Mouse (Mus musculus) large intestine, adult 2 months (tissue): ENCODE data around the gene Pax5. TPM values are rescaled to one million over a fixed set of nuclear protein-coding genes. Genes with fewer than 3 reads are reported as not detected.

Source experiments
- DNase-seq: peaks from one replicate; pipeline ENCODE4 v3.0.0-alpha.2; 2012; ENCODE audit warnings: low read depth, low spot score
- WGBS: fragments of 180-500 bp; shearing (Covaris S2); methylation state at CpG from one replicate; pipeline ENCODE4 v1.1.7; 2018; 5-methylcytosine and 5-hydroxymethylcytosine counted together
- polyA plus RNA-seq: library from polyadenylated mRNA; depleted of rRNA; stranded (reverse); fragments of >200 nt; gene quantifications from 2 replicates; pipeline ENCODE4 v1.2.3, GENCODE M21; 2012

Pax5 gene
- polyA plus RNA-seq, 1 experiment: 5.4 TPM

DNA sequence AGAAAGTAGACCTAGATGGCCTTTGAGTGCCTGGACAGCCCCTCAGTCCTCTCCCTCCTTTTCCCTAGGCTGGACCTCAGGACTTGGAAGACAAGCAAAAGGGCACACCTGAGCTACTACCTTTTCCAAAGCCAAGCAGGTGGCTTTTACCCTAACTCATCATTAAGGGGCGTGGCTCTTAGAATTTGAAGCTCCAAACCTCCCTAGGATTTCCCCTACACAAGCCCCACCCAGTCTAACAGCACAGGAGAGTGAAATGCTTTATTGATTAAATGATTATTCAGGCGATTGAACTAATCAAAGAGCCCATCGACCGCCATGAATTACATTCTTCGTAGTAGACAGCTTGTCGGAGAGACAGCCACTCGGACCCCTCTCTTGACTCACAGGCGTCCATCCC is 2.0 kb downstream of the Pax5 start:
- no peak for DNase-seq
- 48% methylated on average over 8 of the region's 8 CpGs for WGBS

DNA sequence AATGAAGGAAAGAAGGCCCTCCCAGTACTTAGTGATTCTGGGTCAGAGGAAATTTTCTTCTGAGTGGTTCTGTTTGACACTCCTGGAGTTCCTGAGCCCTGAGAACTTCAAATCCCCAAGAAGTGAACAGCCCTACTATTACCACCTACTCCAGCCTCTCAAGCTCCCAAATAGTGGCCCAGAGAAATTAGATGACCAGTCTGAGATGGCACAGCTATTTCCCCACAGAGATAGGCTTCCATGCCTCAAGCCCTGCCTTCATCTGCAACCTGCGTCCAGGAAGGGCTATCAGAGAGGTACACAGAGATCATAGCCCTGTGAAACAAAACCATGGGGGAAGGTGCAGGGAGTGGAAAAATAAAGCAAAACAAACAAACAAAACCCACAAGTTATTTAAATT is 3.4 kb downstream of the Pax5 start:
- 17% methylated on average over 1 of the region's 1 CpGs for WGBS

GRCm38 (mm10) chr4:44705967-44706366 is 4.3 kb downstream of the Pax5 start:
- no peak for DNase-seq
- 9% methylated on average over 7 of the region's 7 CpGs for WGBS

More for the DNA sequence above, 3.4 kb downstream of the Pax5 start:
- DNase-seq: no peak

DNA sequence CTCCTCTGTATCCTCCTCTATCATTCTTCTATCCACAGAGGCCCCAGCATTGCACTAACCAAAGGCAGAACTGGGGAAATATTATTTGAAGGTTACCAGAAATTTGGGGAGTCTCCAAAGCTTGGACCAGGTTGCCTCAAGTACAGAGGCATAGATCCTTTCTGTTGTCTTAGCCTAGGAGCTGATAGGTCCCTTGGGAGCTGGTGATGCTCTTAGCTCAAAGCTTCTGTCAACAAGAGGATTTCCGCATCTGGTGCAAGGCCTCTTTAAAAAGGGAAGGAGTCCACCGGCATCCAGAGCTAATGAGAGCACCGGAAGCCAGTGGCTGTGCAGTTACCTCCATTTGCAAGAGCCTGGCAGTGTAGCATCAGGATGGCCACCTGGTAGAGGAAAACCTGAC is 5.1 kb downstream of the Pax5 start:
- DNase-seq: no peak
- WGBS: 9% methylated on average over 3 of the region's 3 CpGs

DNA sequence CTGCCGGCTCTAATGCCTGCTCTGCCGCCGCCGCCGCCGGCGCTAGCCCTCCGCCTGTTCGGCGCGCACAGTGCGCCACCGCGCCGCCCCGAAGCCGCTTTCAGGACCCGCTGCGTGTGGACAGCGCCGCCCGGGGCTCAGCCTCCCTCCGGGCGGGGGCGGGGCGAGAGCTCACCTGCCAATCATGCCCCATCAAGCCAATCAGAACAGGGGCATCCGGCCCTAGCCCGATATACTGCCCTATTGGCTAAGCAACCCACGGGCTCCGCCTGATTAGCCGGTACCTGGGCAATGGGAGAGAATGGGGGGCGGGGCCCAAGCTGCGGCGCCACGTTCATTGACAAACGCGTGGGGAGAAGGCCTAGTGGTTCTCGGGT is 5.9 kb downstream of the Pax5 start:
- no peak for DNase-seq
- under 1% methylated on average over 38 of the region's 38 CpGs for WGBS

DNA sequence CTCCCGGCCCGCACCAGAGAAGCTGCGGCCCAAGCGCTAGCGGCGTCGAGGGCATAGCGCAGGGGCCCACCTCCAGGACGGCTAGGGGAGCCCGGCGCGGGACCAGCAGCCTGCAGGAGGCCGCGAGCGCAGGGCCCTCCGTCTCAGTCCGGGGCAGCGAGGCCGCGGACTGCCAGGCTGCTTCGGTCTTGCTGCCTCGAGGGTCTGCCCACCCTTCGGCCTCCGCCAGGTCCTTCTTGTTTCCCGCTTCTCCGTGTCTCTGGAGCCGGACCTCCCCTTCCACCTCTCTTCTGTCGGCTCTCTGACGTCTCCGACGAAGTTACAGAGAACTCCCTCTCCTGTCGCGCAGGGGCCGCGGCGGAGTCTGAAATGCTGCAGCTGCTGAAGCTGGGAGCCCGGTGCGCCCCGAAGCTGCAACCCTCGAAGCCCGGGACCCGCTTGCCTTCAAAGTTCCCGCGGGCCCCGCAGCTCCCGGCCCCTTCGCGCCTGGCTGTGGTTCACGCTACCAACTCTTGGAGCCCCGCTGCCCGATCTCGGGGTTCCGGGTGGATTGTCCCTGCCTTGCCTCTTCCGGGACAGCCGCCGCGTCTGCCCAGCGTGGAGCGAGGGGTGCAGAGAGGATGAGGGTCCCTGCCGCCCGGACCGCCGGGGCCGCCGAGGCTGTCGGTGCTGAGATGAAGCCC is 6.5 kb downstream of the Pax5 start:
- no peak for DNase-seq
- WGBS: 2% methylated on average over 66 of the region's 66 CpGs

GRCm38 (mm10) chr4:44702891-44703685 is 7.2 kb downstream of the Pax5 start:
- no peak for DNase-seq
- 4% methylated on average over 58 of the region's 58 CpGs for WGBS

DNA sequence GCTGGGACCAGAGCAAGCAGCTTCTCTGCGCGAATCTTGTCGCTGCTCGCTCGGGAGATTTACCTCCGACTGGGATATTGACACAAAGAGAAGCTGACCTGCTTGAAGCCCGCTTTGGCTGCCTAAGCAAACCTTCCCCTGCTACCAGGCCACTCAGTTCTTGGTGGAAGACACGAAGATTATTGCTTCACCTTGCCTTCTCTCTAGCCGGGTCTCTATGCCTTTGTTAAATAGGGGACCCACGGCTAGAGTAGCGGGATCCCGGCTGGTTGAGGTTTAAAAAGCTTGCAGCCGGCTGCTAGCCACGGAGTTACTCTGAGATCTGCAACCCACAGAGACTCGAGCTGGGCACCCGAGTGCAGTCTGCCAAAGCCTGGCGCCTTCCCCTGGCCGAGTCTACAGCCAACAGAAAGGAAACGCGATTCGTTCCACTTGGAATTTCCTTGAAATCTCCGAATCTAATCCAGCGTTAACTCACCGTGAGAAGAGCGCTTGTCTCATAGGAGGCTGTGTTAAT is 8.2 kb downstream of the Pax5 start:
- DNase-seq: no peak
- WGBS: 4% methylated on average over 25 of the region's 25 CpGs

- no peak for DNase-seq
- 2% methylated on average over 9 of the region's 9 CpGs for WGBS
Measured at GRCm38 (mm10) chr4:44701513-44701912, 8.8 kb downstream of the Pax5 start.

- no peak for DNase-seq
Measured at GRCm38 (mm10) chr4:44696676-44697075, 13.6 kb downstream of the Pax5 start.

DNA sequence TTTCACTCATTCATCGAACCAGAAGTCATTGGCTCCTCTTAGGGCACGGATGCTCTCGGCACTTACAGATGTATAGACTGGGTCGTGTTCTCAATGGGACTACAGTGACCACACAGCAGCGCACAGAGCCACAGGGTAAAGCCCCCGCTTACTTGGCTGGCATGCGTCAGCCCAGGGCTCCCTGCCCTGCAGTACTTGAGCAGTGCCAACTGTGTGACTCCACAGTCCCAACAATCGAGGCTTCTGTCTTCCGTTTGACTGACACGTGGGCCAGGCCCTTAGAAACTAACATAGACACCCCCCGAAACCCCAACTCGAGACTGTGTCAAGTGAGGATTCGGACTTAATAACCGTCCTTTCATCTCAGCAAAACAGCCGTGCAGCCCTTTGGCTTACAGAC is 15.9 kb downstream of the Pax5 start:
- WGBS: 66% methylated on average over 15 of the region's 15 CpGs
- no peak for DNase-seq

GRCm38 (mm10) chr4:44685582-44685981 is 24.7 kb downstream of the Pax5 start:
- WGBS: 62% methylated on average over 6 of the region's 6 CpGs
- DNase-seq: no peak

- 54% methylated on average over 6 of the region's 6 CpGs for WGBS
- no peak for DNase-seq
Measured at GRCm38 (mm10) chr4:44680242-44680897, 29.9 kb downstream of the Pax5 start.

GRCm38 (mm10) chr4:44678641-44679040 is 31.6 kb downstream of the Pax5 start:
- 44% methylated on average over 5 of the region's 5 CpGs for WGBS
- no peak for DNase-seq

DNA sequence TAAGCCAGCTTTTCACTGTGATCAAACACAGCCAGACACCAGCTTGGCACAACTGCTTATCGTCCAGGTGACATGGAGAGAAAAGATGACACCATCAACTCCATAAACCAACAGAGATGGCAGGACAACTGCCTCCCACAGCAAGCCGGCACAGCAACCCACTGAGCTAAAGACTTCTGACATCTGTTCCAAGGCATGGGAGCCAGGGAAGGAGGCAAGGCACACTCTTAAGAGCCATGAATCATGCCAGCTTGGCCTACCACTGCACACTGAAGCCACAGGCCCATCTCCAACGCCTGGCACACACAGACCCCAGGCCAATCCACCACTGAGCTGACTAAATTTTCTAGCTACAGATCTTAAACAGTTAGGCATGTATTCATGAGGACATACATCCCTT is 32.3 kb downstream of the Pax5 start:
- DNase-seq: no peak

DNA sequence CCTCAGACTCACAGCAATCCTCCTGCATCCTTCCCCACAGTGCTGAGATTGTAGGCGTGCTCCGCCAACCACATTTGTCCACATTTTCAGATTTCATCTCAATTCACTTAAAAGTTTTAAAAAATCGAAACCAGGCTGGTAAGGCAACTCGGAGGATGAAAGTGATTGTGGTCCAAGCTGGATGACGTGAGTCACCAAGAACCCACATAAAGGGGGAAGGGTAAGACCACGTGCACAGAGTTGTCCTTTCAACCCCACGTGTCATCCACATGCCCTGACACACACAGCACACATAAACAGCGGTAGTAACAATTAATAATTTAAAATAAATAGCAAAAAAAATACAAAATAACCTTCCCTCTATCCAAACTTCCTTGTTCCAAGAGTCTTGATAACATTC is 35.3 kb downstream of the Pax5 start:
- WGBS: 74% methylated on average over 8 of the region's 8 CpGs
- no peak for DNase-seq

More for the DNA sequence above, 32.3 kb downstream of the Pax5 start:
- 56% methylated on average over 3 of the region's 3 CpGs for WGBS

GRCm38 (mm10) chr4:44673726-44674125 is 36.6 kb downstream of the Pax5 start:
- DNase-seq: no peak
- WGBS: 47% methylated on average over 9 of the region's 9 CpGs

GRCm38 (mm10) chr4:44672216-44672937 is 37.9 kb downstream of the Pax5 start:
- DNase-seq: no peak
- WGBS: 51% methylated on average over 10 of the region's 10 CpGs

DNA sequence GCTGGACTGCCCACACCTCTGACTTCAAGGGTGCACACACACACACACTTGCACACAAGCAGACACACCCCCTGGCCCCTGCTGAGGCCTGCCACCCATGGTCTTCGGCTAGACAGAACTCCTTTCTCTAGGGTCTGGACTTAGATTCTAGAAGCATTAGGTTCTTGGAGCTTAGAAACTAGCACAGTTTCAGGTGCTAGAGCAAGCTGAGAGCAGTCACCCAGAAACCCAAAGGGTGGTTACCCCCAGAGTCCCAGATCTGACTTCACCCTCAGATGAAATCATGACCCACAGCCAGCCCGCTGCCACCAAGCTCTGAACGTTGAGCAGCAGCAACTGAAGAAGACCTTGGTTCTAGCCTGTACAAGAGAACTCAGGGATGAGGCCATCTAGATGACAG is 38.8 kb downstream of the Pax5 start:
- DNase-seq: no peak
- 81% methylated on average over 3 of the region's 3 CpGs for WGBS

DNA sequence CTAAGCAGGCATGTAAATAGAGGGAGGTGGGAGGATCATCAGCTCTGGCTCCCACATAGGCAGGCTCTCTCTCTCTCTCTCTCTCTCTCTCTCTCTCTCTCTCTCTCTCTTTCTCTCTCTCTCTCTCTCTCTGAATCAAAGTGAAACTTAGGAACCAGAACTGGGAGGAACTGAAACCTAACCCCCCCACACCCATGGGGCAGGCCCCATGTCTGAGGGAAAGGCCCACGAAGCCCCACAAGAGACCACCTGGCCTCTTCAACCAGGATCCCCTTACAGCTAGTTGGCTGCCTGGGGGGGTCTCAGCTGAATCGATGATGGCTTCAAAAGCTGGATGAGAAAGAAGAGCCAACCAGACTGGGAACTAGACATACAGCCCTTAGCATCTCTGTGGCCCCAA is 39.3 kb downstream of the Pax5 start:
- 58% methylated on average over 2 of the region's 2 CpGs for WGBS
- no peak for DNase-seq
